Mouse (Mus musculus): ENCODE data around the gene Ppp1r2.

DNA sequence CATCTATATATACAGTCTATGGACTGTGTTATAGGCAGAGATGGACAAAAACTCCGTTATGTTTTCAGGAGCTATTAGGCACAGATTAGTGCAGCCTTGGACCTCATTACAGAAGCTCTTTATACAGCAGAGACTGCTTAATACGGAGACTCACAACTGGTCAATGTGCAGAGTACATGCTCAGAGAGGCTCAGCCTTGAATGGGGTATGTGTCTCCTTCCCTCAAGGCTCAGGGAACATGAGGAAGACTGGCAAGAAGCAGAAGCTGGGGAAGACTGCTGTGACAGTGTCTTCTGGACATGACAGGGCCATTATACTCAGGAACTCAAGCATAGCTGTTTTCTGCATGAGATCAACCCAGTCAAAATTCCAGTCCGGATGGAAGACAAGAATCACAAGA, 19.4 kb downstream of the Ppp1r2 start:
- TF ChIP-seq POLR2A (IDR thresholded peaks at IDR 0.05; ENCODE audit: extremely low read depth, insufficient read depth, low read length), result no peak
- no peak for TF ChIP-seq CTCF (IDR thresholded peaks at IDR 0.05; ENCODE audit: extremely low read depth, insufficient read depth, low read length)

Measured in cortical plate, adult 2 months (tissue).